Mouse (Mus musculus) cerebellum, postnatal 25 days (tissue): ENCODE data around the gene Itgb1bp1.

Experiments used
- DNase-seq, 2 experiments: peaks; one replicate each; pipeline ENCODE4 v3.0.0; 2021; ENCODE audit warnings: mixed read lengths in 2 of 2

Gene Itgb1bp1

DNA sequence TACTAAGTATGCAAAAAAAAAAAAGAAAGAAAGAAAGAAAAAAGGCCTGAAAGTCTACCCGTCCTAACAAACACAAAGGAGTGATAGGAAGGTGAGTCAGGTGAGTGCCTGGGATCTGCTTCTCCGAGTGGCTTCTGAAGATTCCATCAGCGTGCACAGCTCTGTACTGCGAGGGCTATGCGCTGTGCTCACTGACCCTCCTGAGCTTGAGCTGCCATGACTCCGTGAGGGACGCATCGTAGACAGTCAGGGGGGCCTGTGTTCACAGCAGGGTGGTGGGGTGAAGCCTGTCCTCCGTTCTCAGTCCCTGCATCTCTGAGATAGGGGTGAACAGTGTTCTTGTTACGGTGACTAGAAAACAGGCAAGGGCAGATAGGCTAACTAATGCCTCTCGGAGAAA lies 12.8 kb upstream of the Itgb1bp1 start:
- DNase-seq: no peak

- DNase-seq: no peak
These were observed 3.6 kb upstream of the Itgb1bp1 start for GRCm38 (mm10) chr12:21289651-21290050.

GRCm38 (mm10) chr12:21288716-21289395 lies 2.8 kb upstream of the Itgb1bp1 start:
- no peak for DNase-seq

GRCm38 (mm10) chr12:21286712-21287650 lies 897 bp upstream of the Itgb1bp1 start:
- DNase-seq: no peak

GRCm38 (mm10) chr12:21285508-21286242 lies 409 bp downstream of the Itgb1bp1 start:
- no peak for DNase-seq

GRCm38 (mm10) chr12:21284761-21285441 lies 1.2 kb downstream of the Itgb1bp1 start, which contains the start of gene Cpsf3:
Gene Cpsf3 (plus strand): TSS chr12:21285391.
- DNase-seq: no peak

DNA sequence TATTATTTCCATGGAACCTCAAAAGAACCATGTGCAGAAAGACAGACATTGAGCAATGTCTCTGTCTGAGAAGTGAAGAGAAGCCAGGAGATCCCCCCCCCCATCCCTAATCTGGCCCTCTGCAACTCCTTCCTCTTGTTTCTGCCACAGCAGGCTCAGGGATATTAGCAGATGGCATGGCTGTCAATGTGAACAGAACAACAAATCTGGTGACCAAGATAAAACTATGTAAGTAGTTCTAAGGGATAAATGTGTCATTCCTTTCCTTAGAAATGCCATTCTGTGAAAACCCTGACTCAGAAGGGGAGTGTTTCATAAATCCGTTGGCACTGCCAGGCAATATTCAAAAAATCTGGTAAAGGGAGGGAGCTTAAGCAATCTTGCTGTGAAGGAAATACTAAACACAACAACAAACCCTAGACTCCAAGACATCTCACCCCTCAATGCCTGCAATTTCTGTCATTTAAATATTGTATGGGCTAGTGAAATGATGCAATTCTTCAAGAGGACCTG lies 8.7 kb downstream of the Itgb1bp1 start:
- DNase-seq: no peak

DNA sequence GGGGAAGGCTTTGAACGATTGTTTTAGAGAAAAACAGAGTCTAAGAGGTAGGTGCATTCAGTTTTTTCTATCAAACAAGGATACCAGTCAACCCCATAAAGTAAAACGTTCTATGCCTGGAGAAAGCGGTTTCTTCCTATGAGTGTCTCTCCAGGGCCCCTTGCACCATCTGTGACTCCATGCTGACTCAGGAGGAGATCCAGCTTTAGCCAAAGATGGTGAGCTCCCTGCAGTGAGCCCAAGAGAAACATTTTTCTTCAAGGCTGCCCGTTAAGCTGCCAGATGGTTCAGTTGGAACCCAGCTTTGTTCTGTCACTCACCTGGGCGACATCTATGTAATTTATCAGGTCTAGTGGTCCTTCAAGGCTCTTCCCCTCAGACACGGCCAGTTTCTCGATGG lies 11.6 kb downstream of the Itgb1bp1 start:
- DNase-seq: peak; percentile 81 to 83

GRCm38 (mm10) chr12:21268083-21268616 lies 17.9 kb downstream of the Itgb1bp1 start:
- DNase-seq: peak; percentile 69 to 73

- DNase-seq: no peak
These were observed 19.3 kb downstream of the Itgb1bp1 start for GRCm38 (mm10) chr12:21266784-21267098.

DNA sequence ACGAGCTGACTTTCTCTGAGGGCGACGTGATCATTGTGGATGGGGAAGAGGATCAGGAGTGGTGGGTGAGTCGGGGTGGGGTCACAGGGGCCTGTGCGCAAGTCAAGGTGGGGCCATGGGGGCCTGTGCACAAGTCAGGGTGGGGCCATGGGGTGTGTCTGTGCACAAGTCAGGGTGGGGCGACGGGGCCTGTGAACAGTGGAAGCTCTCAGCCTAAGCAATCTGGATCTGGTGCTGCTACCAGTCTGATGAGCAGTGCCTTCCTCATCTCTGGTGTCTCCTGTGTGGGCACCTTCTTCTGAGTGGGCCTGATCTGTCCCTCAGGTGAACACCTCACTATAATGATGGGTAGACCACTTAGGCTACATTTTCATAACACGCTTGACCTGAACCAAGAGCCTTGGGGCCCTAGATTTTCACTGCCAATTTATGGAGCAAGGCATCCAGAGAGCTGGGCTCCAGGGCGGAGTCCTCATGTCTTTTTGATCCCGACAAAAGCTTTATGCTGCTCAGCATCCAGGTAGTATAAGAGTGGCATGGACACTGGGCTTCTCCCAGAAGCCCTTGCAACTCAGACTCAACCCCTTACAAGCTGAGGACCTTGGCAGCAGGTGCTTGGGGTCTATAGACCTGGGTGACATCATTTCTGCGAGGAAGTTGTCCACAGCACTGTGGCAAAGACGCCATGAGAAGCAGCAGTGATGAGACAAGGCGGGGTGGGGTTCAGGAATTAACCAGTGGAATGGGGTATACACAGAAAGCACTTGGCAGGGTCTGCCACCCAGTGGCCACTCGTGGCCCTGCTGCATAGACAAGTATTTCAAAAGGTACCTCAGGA lies 19.9 kb downstream of the Itgb1bp1 start:
- peak; percentile 70 to 82 for DNase-seq

DNA sequence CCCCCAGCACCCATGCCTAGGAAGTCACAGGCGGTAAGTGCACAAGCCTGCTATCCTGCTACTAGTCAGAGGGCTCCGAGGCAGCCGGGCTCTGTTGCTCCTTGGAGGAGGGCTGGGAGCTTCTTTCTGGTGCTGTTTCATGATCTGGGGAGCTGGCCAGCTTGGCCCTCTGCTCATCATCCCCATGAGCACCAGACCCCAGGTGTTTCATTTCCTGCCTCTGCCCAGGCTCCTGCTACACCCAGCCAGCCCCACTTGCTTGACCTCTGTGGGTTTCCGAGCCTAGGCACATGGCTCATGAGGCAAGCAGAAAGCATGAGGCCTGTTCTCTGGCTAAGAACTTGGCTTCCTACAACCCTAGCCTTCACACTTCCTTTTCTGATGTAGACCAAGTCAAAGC lies 20.6 kb downstream of the Itgb1bp1 start:
- no peak for DNase-seq

- DNase-seq: no peak
These were observed 21.1 kb downstream of the Itgb1bp1 start for GRCm38 (mm10) chr12:21264970-21265369.

DNA sequence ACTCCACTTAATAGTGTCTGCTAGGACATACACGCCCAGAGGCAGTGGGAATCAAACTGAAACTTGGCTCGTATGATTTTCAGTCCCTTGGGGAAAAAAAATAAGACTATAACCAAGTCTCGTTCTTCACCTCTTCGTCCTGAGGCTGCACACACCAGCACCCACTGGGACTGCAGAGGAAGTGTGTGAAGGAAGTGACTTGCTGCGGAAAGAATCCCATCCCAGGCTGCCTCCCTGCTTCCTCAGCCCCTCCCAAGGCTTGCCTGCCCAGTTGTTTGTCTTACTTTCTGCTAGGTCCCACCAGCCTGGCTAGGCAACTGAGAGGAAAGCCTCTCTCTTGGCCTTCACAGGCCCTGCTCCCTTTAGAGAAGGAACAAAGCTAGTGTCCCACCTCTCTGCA lies 21.8 kb downstream of the Itgb1bp1 start:
- DNase-seq: no peak

GRCm38 (mm10) chr12:21263256-21263655 lies 22.8 kb downstream of the Itgb1bp1 start:
- no peak for DNase-seq

DNA sequence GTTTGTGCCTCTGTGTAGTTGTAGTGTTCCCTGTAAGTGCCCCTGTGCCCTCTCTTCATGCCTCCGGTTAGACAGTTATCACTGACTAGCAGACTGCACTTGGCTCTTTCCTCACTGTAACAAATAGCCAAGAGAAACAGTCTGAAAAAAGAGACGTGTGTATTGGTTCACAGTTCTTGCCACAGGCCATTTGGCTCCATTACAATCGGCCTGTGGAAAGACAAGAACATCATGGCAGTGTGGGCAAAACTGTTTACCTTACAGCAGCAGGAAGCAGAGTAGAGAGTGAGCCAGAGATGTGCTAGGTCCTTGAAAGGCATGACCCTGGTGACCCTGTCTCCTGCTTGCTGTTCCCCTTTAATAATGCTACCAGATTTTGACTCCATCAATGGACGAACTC lies 24.6 kb downstream of the Itgb1bp1 start:
- DNase-seq: no peak

DNA sequence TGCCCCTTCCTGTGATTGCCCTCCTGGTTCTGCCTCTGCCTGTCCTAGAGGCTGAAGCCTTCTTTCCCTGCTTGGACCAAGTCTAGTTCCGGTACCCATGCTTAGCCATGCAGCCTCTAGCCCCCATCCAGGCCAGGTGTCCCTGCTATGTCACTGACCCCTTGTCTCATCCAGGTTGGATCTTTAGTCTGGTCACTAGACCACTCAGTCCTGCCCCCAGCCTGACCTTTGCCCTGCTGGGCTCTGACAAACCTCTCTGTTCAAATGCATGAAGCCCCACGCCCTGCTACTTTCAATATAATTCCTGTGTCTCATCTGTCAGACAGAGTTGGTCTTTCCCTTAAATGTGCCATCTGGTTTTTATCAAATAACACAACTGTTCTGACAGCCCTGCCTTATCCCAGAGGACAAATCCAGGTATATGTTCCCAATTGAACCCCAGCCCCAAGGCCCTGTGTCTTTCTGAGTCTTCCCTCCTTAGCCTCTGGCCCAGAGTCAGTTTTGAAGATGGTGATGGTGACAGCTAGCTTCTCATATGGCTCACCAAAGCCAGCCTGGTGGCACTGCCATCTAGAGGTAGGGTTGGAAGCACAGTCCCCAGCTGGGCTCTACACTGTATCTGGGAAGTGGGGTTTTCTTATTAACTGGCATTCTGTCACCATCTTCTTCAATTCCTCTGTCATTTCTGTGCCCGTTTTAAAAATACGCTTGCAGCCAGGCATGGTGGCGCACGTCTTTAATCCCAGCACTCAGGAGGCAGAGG lies 25.4 kb downstream of the Itgb1bp1 start:
- no peak for DNase-seq

DNA sequence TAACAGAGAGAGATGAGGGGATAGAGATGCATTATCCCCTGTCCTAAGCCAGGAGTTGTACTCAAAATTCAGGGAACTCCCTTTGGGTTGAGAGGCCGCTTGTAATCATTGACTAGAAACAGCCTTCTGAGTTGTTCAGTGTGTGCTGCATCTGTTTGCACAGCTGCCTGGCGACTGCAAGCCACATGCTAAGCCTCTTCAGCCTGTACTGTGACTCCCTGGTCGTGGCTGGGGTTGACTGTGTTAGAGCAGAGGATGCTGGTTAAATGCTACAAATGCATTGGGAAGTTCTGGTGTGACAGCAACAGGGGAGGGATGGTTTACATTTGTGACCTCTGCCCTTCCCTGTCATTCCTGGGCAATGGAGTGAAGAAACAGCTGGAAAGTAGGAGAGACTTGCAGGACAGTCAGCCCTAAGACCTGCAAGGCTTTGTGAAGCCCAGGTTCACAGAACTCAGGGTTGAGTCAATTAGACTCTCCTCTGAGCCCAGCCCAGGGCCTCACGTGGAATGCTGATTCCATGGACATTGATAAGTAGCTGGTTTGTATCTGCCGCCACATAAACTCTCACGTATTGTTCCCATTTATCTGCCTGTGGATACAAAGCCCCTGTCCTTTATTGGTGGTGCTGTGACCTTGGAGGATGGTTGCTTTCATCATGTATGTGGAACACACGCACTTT lies 38.2 kb downstream of the Itgb1bp1 start:
- no peak for DNase-seq

GRCm38 (mm10) chr12:21244375-21244960 lies 41.6 kb downstream of the Itgb1bp1 start:
- no peak for DNase-seq

DNA sequence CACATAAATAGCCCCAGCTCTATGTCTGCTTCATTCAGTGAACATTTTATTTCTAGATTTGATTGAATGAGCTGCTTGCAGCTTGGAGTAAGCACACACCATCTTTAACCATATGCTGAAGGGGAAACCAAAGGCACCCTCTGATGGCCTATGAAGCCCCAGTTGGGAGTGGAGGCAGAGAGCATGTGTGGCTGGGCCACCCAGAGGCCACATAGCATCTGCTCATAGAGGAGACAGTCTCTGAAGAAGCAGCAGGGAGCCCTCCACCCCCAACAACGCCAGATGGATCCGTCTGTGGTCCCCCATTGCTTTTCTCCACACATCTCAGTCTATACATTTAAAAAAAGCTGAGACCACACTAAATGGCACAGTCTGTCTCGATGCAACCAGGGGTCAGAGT lies 44.1 kb downstream of the Itgb1bp1 start:
- no peak for DNase-seq
